8 mouse cellular contexts compared by ENCODE assay signal in genomic region chr3:146812041-146812878, GRCm38 (mm10). TPM values are rescaled to one million over a fixed set of nuclear protein-coding genes. Genes with fewer than 3 reads are reported as not detected.
A peak's percentile ranks its signal among the peaks of the same experiment; 100 is the strongest.
DNase-seq lines count a peak whose midpoint lies in the region; ATAC-seq and TF ChIP-seq lines count a peak whose summit lies in the region.

No protein-coding gene starts in this region.

- no peaks in the 10 kb centered on the region for H3K36me3 ChIP-seq in midbrain, embryonic 12.5 days

- no peaks in the 10 kb centered on the region for H3K9me3 ChIP-seq in midbrain, embryonic 12.5 days

- peak overlapping the region; percentile 74 for H3K4me2 ChIP-seq in midbrain, embryonic 12.5 days (replicated peaks)

- TF ChIP-seq CTCF in bone marrow macrophage, adult 2 months (IDR thresholded peaks at IDR 0.05; ENCODE audit: low read depth, low read length) = no peak

- peaks cover 12% of the 10 kb centered on the region for H3K4me1 ChIP-seq in bone marrow macrophage, adult 2 months (ENCODE audit: control insufficient read depth, insufficient read depth, low read length)
- H3K4me1 ChIP-seq in midbrain, embryonic 12.5 days = peaks cover 13% of the 10 kb centered on the region

- DNase-seq in frontal cortex, postnatal 10 days (ENCODE audit: low spot score in 2 of 2) = no peak
- peak; percentile 36 for DNase-seq in 416B (ENCODE audit: low read depth)
- DNase-seq in kidney, postnatal 4 days = peak; percentile 69 to 81
- no peak for DNase-seq in thymus, postnatal 36 days

- H3K9ac ChIP-seq in midbrain, embryonic 12.5 days (replicated peaks) = peak overlapping the region; percentile 94

- H3K27me3 ChIP-seq in midbrain, embryonic 12.5 days = no peaks in the 10 kb centered on the region

- no peak for TF ChIP-seq POLR2A in bone marrow macrophage, adult 2 months (IDR thresholded peaks at IDR 0.05; ENCODE audit: borderline replicate concordance, low read depth, low read length)

- H3K27ac ChIP-seq in bone marrow macrophage, adult 2 months (ENCODE audit: insufficient read depth, low read depth, low read length) = no peak overlapping the region
- peak overlapping the region; percentile 84 for H3K27ac ChIP-seq in midbrain, embryonic 12.5 days (replicated peaks)

- peak overlapping the region; percentile 93 for H3K4me3 ChIP-seq in bone marrow macrophage, adult 2 months (ENCODE audit: insufficient read depth, low read length)
- H3K4me3 ChIP-seq in midbrain, embryonic 12.5 days = peak overlapping the region; percentile 94

- WGBS in midbrain, embryonic 12.5 days = 1% methylated on average over 59 of the region's 60 CpGs

- peak; percentile 28 for ATAC-seq in frontal cortex, adult (ENCODE audit: low TSS enrichment)
- peak; percentile 42 for ATAC-seq in granulocyte monocyte progenitor cell, adult 5-6 weeks (replicated peaks; ENCODE audit: poor library complexity, severe bottlenecking)
- ATAC-seq in midbrain, embryonic 12.5 days (ENCODE audit: low FRiP score, low read depth) = peak; percentile 88

RNA-seq across cellular contexts. Expression of gene Prkacb, which starts 0.5 kb away (rescaled TPM):
- polyA plus RNA-seq in bone marrow macrophage, adult 2 months (2012; ENCODE audit: insufficient read depth, insufficient read length, missing spikeins) = 107 and 120 TPM in 2 replicates
- 59.3 and 64.8 TPM in 2 replicates for total RNA-seq in granulocyte monocyte progenitor cell, adult 5-6 weeks (2014; fragmentation: Nextera tagmentation)
- 78.1 and 85.3 TPM in 2 replicates for total RNA-seq in granulocyte monocyte progenitor cell, adult 5-6 weeks (2017)
- polyA plus RNA-seq in midbrain, embryonic 12.5 days (2016; fragmentation: Nextera tagmentation; extraction: Ambion mirVana) = 100 and 103 TPM in 2 replicates

RNA-seq across cellular contexts. Expression of gene Ttll7, which starts 39.9 kb away (rescaled TPM):
- polyA plus RNA-seq in bone marrow macrophage, adult 2 months (2012; ENCODE audit: insufficient read depth, insufficient read length, missing spikeins) = not detected in 2 replicates
- not detected in 2 replicates for total RNA-seq in granulocyte monocyte progenitor cell, adult 5-6 weeks (2014; fragmentation: Nextera tagmentation)
- 0.21 TPM in 1 of 2 replicates, not detected in the other for total RNA-seq in granulocyte monocyte progenitor cell, adult 5-6 weeks (2017)
- 5.9 and 8.0 TPM in 2 replicates for polyA plus RNA-seq in midbrain, embryonic 12.5 days (2016; fragmentation: Nextera tagmentation; extraction: Ambion mirVana)

Comparison
In these comparisons a context has a peak if more than half of its experiments do, and no peak if none do; other contexts are left out.
1. ATAC-seq: peak in every context shown above with its lines; median percentile 88 in midbrain, embryonic 12.5 days; 42 in granulocyte monocyte progenitor cell, adult 5-6 weeks; 28 in frontal cortex, adult.
2. DNase-seq: peak in 416B (single experiment) and kidney, postnatal 4 days (2 of 2); none in frontal cortex, postnatal 10 days (0 of 2) and thymus, postnatal 36 days (0 of 2).